In the genomic region with DNA sequence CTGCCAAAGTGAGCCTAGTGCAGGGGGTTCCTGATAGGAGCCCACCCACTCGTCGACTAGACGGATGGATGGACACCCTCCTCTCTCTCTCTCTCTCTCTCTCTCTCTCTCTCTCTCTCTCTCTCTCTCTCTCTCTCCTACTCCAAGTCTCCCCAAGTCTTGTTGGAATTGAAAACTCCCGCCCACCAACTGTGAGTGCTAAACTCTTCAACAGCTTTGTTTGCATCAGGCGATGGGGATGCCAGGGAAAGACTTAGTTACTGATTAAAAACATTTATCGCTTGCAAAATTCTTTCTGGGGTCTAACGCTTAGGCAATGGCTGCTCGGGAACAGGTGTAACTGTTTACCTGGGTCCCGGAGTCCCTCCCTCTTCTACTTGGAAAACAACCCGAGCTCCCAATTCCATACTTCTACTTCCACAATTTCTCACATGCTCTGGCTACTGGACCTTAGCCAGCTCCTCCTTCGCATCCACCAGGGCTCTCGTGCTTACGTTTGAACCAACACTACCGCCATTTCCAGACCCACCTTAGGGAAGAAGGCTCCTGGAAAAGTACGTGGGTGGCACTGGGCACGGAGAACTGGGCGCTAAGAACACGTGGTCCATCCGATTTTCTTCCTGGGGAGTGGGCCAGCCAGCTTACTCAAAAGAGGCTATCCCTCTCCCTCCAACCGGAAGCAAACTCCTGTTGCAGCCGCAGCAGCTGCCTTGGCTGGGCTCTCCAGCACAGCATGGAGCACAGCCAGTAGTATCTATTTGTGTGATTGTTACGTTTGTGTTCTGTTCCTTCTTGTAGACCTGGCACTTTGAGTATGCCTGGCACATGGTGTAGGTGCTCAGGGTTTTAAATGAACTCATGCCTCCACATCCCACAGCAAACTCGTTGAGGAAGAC, we compare ENCODE assay signal across 8 mouse cellular contexts. TPM values are rescaled to one million over a fixed set of nuclear protein-coding genes. Genes with fewer than 3 reads are reported as not detected.
DNase-seq lines count a peak whose midpoint lies in the region; ATAC-seq and TF ChIP-seq lines count a peak whose summit lies in the region.

No protein-coding gene starts in this region.

- H3K27me3 ChIP-seq in kidney, embryonic 14.5 days (ENCODE audit: control insufficient read depth, insufficient read depth, low read length) = no peaks in the 10 kb centered on the region
- peaks cover 54% of the 10 kb centered on the region for H3K27me3 ChIP-seq in heart, embryonic 15.5 days
- peaks cover 89% of the 10 kb centered on the region for H3K27me3 ChIP-seq in limb, embryonic 10.5 days (ENCODE audit: low read depth, poor library complexity, severe bottlenecking)

- WGBS in kidney, embryonic 14.5 days = 8% methylated on average over 23 of the region's 23 CpGs
- 12% methylated on average over 23 of the region's 23 CpGs for WGBS in heart, embryonic 15.5 days
- 12% methylated on average over 23 of the region's 23 CpGs for WGBS in limb, embryonic 10.5 days

- no peak for TF ChIP-seq POLR2A in cortical plate, adult 2 months (IDR thresholded peaks at IDR 0.05; ENCODE audit: extremely low read depth, insufficient read depth, low read length)

- no peaks in the 10 kb centered on the region for H3K9me3 ChIP-seq in kidney, embryonic 14.5 days (ENCODE audit: control insufficient read depth, low read length)
- H3K9me3 ChIP-seq in heart, embryonic 15.5 days (replicated peaks) = no peaks in the 10 kb centered on the region
- no peaks in the 10 kb centered on the region for H3K9me3 ChIP-seq in limb, embryonic 10.5 days (replicated peaks)

- TF ChIP-seq CTCF in cortical plate, adult 2 months (IDR thresholded peaks at IDR 0.05; ENCODE audit: extremely low read depth, insufficient read depth, low read length) = no peak

- H3K4me1 ChIP-seq in kidney, embryonic 14.5 days (ENCODE audit: control insufficient read depth, insufficient read depth, low read length) = peaks cover 57% of the 10 kb centered on the region
- no peaks in the 10 kb centered on the region for H3K4me1 ChIP-seq in cortical plate, adult 2 months (ENCODE audit: control insufficient read depth, insufficient read depth, low read length)
- peaks cover 35% of the 10 kb centered on the region for H3K4me1 ChIP-seq in heart, embryonic 15.5 days (replicated peaks)
- H3K4me1 ChIP-seq in limb, embryonic 10.5 days = peaks cover 67% of the 10 kb centered on the region

- no peak for DNase-seq in kidney, adult 9 months
- DNase-seq in limb, embryonic 10.5 days (ENCODE audit: low spot score) = no peak
- peak; percentile 70 to 77 for DNase-seq in right cerebral cortex, adult 2 months (ENCODE audit: low spot score in 2 of 2)
- DNase-seq in adrenal gland, postnatal 4 days (ENCODE audit: low spot score in 2 of 2) = no peak
- DNase-seq in adrenal gland, postnatal 36 days = no peak

- peak overlapping the region; percentile 63 for H3K4me2 ChIP-seq in kidney, embryonic 14.5 days (replicated peaks; ENCODE audit: low read depth, low read length)
- peak overlapping the region; percentile 71 for H3K4me2 ChIP-seq in heart, embryonic 15.5 days

- H3K9ac ChIP-seq in kidney, embryonic 14.5 days (ENCODE audit: low read depth, low read length) = peak overlapping the region; percentile 60; the same call in 1 of the 2 replicates
- H3K9ac ChIP-seq in heart, embryonic 15.5 days = peak overlapping the region; percentile 47; the same call in 1 of the 2 replicates

- peak overlapping the region; percentile 35 for H3K4me3 ChIP-seq in kidney, embryonic 14.5 days (ENCODE audit: low read length)
- peak overlapping the region; percentile 14; the same call in 1 of the 2 replicates for H3K4me3 ChIP-seq in cortical plate, adult 2 months (ENCODE audit: insufficient read depth, low read length)
- peak overlapping the region; percentile 45 for H3K4me3 ChIP-seq in heart, embryonic 15.5 days
- H3K4me3 ChIP-seq in limb, embryonic 10.5 days = peak overlapping the region; percentile 45

- H3K36me3 ChIP-seq in kidney, embryonic 14.5 days (ENCODE audit: control insufficient read depth, insufficient read depth, low read length) = no peaks in the 10 kb centered on the region
- H3K36me3 ChIP-seq in heart, embryonic 15.5 days = no peaks in the 10 kb centered on the region
- H3K36me3 ChIP-seq in limb, embryonic 10.5 days = no peaks in the 10 kb centered on the region

- peak overlapping the region; percentile 96 for H3K27ac ChIP-seq in kidney, embryonic 14.5 days (ENCODE audit: low read depth, low read length)
- no peak overlapping the region for H3K27ac ChIP-seq in cortical plate, adult 2 months (ENCODE audit: insufficient read depth, low read length)
- H3K27ac ChIP-seq in heart, embryonic 15.5 days = peak overlapping the region; percentile 60
- H3K27ac ChIP-seq in limb, embryonic 10.5 days = peak overlapping the region; percentile 62

- no peak; the same call in 1 of the 2 replicates for ATAC-seq in kidney, embryonic 14.5 days (ENCODE audit: low FRiP score, low TSS enrichment)
- no peak for ATAC-seq in heart, embryonic 15.5 days (replicated peaks; ENCODE audit: insufficient number of reproducible peaks, insufficient read depth, low FRiP score, low read depth)

RNA-seq across cellular contexts. Expression of a gene that starts 8.8 kb away (rescaled TPM):
- 0.32 and 0.41 TPM in 2 replicates for polyA plus RNA-seq in kidney, embryonic 14.5 days (2014; fragmentation: Nextera tagmentation; extraction: Ambion mirVana)
- polyA plus RNA-seq in cortical plate, adult 2 months (2012; rRNA removed) = 4.6 and 8.3 TPM in 2 replicates
- polyA plus RNA-seq in heart, embryonic 15.5 days (2015; fragmentation: Nextera tagmentation; extraction: Ambion mirVana) = 0.40 and 0.81 TPM in 2 replicates
- polyA plus RNA-seq in limb, embryonic 10.5 days (2016; fragmentation: Nextera tagmentation; extraction: Ambion mirVana) = 0.31 and 0.59 TPM in 2 replicates
- total RNA-seq in adrenal gland, postnatal 4 days (2021) = 10 to 100 TPM; 10.4 to 11.9 TPM
- total RNA-seq in adrenal gland, postnatal 36 days (2021) = 1 to 10 TPM; 3.1 to 4.8 TPM

RNA-seq across cellular contexts. Expression of a gene that starts 20.1 kb away (rescaled TPM):
- polyA plus RNA-seq in kidney, embryonic 14.5 days (2014; fragmentation: Nextera tagmentation; extraction: Ambion mirVana) = 37.1 and 41.4 TPM in 2 replicates
- 78.0 and 81.6 TPM in 2 replicates for polyA plus RNA-seq in cortical plate, adult 2 months (2012; rRNA removed)
- 23.9 and 36.6 TPM in 2 replicates for polyA plus RNA-seq in heart, embryonic 15.5 days (2015; fragmentation: Nextera tagmentation; extraction: Ambion mirVana)
- 23.7 and 28.8 TPM in 2 replicates for polyA plus RNA-seq in limb, embryonic 10.5 days (2016; fragmentation: Nextera tagmentation; extraction: Ambion mirVana)
- 10 to 100 TPM; 60.3 to 62.6 TPM for total RNA-seq in adrenal gland, postnatal 4 days (2021)
- total RNA-seq in adrenal gland, postnatal 36 days (2021) = 10 to 100 TPM; 55.3 to 63.1 TPM

RNA-seq across cellular contexts. Expression of a gene that starts 20.3 kb away (rescaled TPM):
- polyA plus RNA-seq in kidney, embryonic 14.5 days (2014; fragmentation: Nextera tagmentation; extraction: Ambion mirVana) = 0.62 and 1.1 TPM in 2 replicates
- polyA plus RNA-seq in cortical plate, adult 2 months (2012; rRNA removed) = 103 and 108 TPM in 2 replicates
- 0.39 and 0.80 TPM in 2 replicates for polyA plus RNA-seq in heart, embryonic 15.5 days (2015; fragmentation: Nextera tagmentation; extraction: Ambion mirVana)
- 0.35 and 0.69 TPM in 2 replicates for polyA plus RNA-seq in limb, embryonic 10.5 days (2016; fragmentation: Nextera tagmentation; extraction: Ambion mirVana)
- total RNA-seq in adrenal gland, postnatal 4 days (2021) = 1 to 10 TPM; 4.0 to 5.0 TPM
- total RNA-seq in adrenal gland, postnatal 36 days (2021) = 1 to 10 TPM; 2.6 to 4.1 TPM

RNA-seq across cellular contexts. Expression of a gene that starts 23.3 kb away (rescaled TPM):
- polyA plus RNA-seq in kidney, embryonic 14.5 days (2014; fragmentation: Nextera tagmentation; extraction: Ambion mirVana) = 65.2 and 67.6 TPM in 2 replicates
- polyA plus RNA-seq in cortical plate, adult 2 months (2012; rRNA removed) = 103 and 104 TPM in 2 replicates
- polyA plus RNA-seq in heart, embryonic 15.5 days (2015; fragmentation: Nextera tagmentation; extraction: Ambion mirVana) = 63.9 and 81.8 TPM in 2 replicates
- polyA plus RNA-seq in limb, embryonic 10.5 days (2016; fragmentation: Nextera tagmentation; extraction: Ambion mirVana) = 50.4 and 61.7 TPM in 2 replicates
- 10 to 100 TPM; 71.3 to 82.4 TPM for total RNA-seq in adrenal gland, postnatal 4 days (2021)
- 10 to 100 TPM; 58.7 to 72.1 TPM for total RNA-seq in adrenal gland, postnatal 36 days (2021)

RNA-seq across cellular contexts. Expression of a gene that starts 47.2 kb away (rescaled TPM):
- 79.8 and 83.2 TPM in 2 replicates for polyA plus RNA-seq in kidney, embryonic 14.5 days (2014; fragmentation: Nextera tagmentation; extraction: Ambion mirVana)
- polyA plus RNA-seq in cortical plate, adult 2 months (2012; rRNA removed) = 32.9 and 34.5 TPM in 2 replicates
- 95.1 and 122 TPM in 2 replicates for polyA plus RNA-seq in heart, embryonic 15.5 days (2015; fragmentation: Nextera tagmentation; extraction: Ambion mirVana)
- 68.0 and 75.5 TPM in 2 replicates for polyA plus RNA-seq in limb, embryonic 10.5 days (2016; fragmentation: Nextera tagmentation; extraction: Ambion mirVana)
- 100 to 1,000 TPM; 241 to 242 TPM for total RNA-seq in adrenal gland, postnatal 4 days (2021)
- total RNA-seq in adrenal gland, postnatal 36 days (2021) = 10 to 100 TPM; 59.8 to 67.4 TPM

Comparison
In these comparisons a context has a peak if more than half of its experiments do, and no peak if none do; other contexts are left out.
1. DNase-seq: peak in right cerebral cortex, adult 2 months (2 of 2); none in kidney, adult 9 months (single experiment), limb, embryonic 10.5 days (single experiment), adrenal gland, postnatal 4 days (0 of 2) and adrenal gland, postnatal 36 days (0 of 2).
2. RNA of a gene that starts 20.3 kb away (polyA plus RNA-seq): 103 to 108 TPM in cortical plate, adult 2 months; 0.62 to 1.1 TPM in kidney, embryonic 14.5 days, 0.39 to 0.80 TPM in heart, embryonic 15.5 days and 0.35 to 0.69 TPM in limb, embryonic 10.5 days; every median in the first group is over 10 times any median in the second.
3. Peak in every context shown above with its lines, with median percentiles within 50 percentile points of each other: H3K4me3 ChIP-seq.